Mouse (Mus musculus) erythroblast, embryonic 14.5 days (primary cell): Measurements from ENCODE around the gene Ldha. TPM values are rescaled to one million over a fixed set of nuclear protein-coding genes. Genes with fewer than 3 reads are reported as not detected.

Experiments used
- H3K27me3 ChIP-seq: 2 replicates; pipeline ENCODE4 v1.6.1; 2012; ENCODE audit warnings: inconsistent platforms; ENCODE audit not compliant: control insufficient read depth
- H3K36me3 ChIP-seq: 2 replicates; pipeline ENCODE4 v1.6.1; 2012; ENCODE audit warnings: mild to moderate bottlenecking, inconsistent platforms; ENCODE audit not compliant: control insufficient read depth
- H3K4me1 ChIP-seq: 2 replicates; pipeline ENCODE4 v1.6.1; 2012; ENCODE audit warnings: inconsistent platforms; ENCODE audit not compliant: control insufficient read depth
- H3K4me3 ChIP-seq: replicated peaks from 2 replicates; pipeline ENCODE3; 2012; ENCODE audit warnings: moderate library complexity, mild to moderate bottlenecking, inconsistent platforms
- H3K9me3 ChIP-seq: 2 replicates; pipeline ENCODE4 v1.6.1; 2012; ENCODE audit warnings: low read length, inconsistent platforms, mixed read lengths; ENCODE audit not compliant: control insufficient read depth
- GATA1 ChIP-seq: IDR thresholded peaks from 2 replicates; pipeline ENCODE4 v1.6.1; 2012; ENCODE audit warnings: low read length, inconsistent platforms, mixed read lengths
- TAL1 ChIP-seq: IDR thresholded peaks from 3 replicates; pipeline ENCODE4 v1.6.1; 2012; ENCODE audit warnings: low read length, inconsistent platforms, mixed read lengths
- polyA plus RNA-seq: library from polyadenylated mRNA; stranded (reverse); fragments of >175 nt; gene quantifications from 2 replicates; pipeline ENCODE4 v1.2.3, GENCODE M21; 2012

The Ldha gene
- polyA plus RNA-seq, 1 experiment, result 18.0 TPM

DNA sequence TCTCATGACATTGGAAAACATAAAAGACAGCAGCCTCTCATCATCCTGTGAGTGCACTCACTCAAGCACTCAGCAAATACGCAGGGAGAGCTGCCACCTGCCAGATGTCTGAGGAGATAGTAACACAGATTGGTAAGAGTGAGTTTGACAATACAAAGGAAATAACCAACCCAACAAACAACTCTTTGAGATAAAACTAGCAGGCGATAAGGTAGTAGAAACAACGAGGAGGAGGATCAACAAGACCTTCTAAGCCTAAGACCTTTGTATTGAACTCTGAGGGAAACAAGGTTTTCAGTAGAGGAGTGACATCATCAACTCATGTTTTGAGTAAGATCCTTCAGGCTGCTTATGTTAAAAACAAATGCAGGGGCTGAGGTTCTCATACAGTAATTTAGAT is 58.1 kb downstream of the Ldha start:
- Histone ChIP-seq H3K36me3 (peaks cover 80% of the 10 kb centered on the region), H3K27me3 (no peaks in the 10 kb centered on the region), H3K4me1 (no peaks in the 10 kb centered on the region), H3K9me3 (no peaks in the 10 kb centered on the region), H3K4me3 (no peak overlapping the region)
- no peak for TF ChIP-seq TAL1
- no peak for TF ChIP-seq GATA1

Other genes starting within 250 kb of the Ldha start
- gene Sergef, start 201.7 kb upstream of the Ldha start, polyA plus RNA-seq, result 0.16 and 0.26 TPM in 2 replicates
- not detected in 2 replicates for gene Tph1, start 168.9 kb upstream of the Ldha start, polyA plus RNA-seq
- 0.28 and 0.44 TPM in 2 replicates for gene Saal1, start 130.8 kb upstream of the Ldha start, polyA plus RNA-seq
- gene Saa3, start 125.8 kb upstream of the Ldha start, polyA plus RNA-seq, result not detected in 2 replicates
- not detected in 2 replicates for gene Saa4, start 108.9 kb upstream of the Ldha start, polyA plus RNA-seq
- not detected in 2 replicates for gene Saa1, start 98.5 kb upstream of the Ldha start, polyA plus RNA-seq
- not detected in 2 replicates for gene Saa2, start 89.7 kb upstream of the Ldha start, polyA plus RNA-seq
- 0.09 TPM in 2 replicates for gene Hps5, start 45.4 kb upstream of the Ldha start, polyA plus RNA-seq
- 0.99 and 1.7 TPM in 2 replicates for gene Gtf2h1, start 45.4 kb upstream of the Ldha start, polyA plus RNA-seq
- gene Ldhc, start 19.7 kb downstream of the Ldha start, polyA plus RNA-seq, result 0.04 TPM in 1 of 2 replicates, not detected in the other
- 3.8 and 4.1 TPM in 2 replicates for gene Tsg101, start 78.5 kb downstream of the Ldha start, polyA plus RNA-seq
- 0.02 and 0.03 TPM in 2 replicates for gene Uevld, start 117.1 kb downstream of the Ldha start, polyA plus RNA-seq
- not detected in 2 replicates for gene Gm9999, start 142.1 kb downstream of the Ldha start, polyA plus RNA-seq
- gene Spty2d1, start 166.9 kb downstream of the Ldha start, polyA plus RNA-seq, result 0.48 and 0.60 TPM in 2 replicates
- 0.24 and 0.28 TPM in 2 replicates for gene Tmem86a, start 209.1 kb downstream of the Ldha start, polyA plus RNA-seq